15 mouse cellular contexts compared by ENCODE assay signal in the genomic region with DNA sequence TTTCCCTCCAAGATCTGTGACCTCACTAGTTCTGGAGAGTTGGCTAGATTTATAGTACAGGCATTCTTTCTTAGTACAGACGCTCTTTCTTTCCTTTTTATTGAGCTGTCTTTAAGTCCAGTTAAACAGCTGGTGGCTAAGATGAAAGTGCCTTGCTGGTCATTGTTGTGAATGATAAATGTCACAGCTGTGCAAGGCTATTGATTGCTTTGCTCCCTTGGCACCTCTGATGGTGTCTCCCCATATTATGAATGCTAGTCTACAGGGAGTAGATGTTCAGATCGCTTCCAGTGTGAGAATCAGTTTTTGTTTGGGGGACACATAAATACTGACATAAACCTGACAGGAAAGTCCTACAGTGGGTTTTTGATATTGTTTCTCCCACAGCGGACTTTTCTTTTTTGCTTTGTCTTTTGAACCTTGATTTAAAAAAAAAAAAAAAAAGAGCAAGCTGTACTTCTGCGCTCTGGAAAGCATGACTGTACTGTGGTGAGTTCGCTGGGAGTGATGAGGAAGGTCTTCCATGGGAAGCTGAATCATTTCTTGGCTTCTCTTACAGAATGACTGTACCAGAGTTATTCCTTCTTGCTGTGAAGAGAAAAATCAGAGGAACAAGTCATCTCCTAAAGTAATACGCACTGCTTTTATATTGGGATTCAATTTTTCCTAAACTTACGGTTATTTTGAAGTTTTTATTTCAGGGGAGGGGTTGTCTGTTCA.
DNase-seq lines count a peak whose midpoint lies in the region; ATAC-seq lines count a peak whose summit lies in the region.
"Had no signal": no experiment of that assay in that cellular context is flagged by ENCODE, and none has a peak within 500 bp of the region (broad histone marks: within the 10 kb centered on the region; RNA-seq: fewer than 3 reads in every experiment).

No protein-coding gene starts in this region.

- H3K27me3 ChIP-seq in hindbrain, embryonic 11.5 days (ENCODE audit: control insufficient read depth, insufficient read depth, low read length), result no peaks in the 10 kb centered on the region
- no peaks in the 10 kb centered on the region for H3K27me3 ChIP-seq in hindbrain, embryonic 13.5 days

- no peaks in the 10 kb centered on the region for H3K4me1 ChIP-seq in hindbrain, embryonic 11.5 days (replicated peaks; ENCODE audit: control insufficient read depth, insufficient read depth, low read length)
- H3K4me1 ChIP-seq in hindbrain, embryonic 13.5 days (replicated peaks), result peaks cover 8% of the 10 kb centered on the region; the same call in 1 of the 2 replicates

- H3K4me3 ChIP-seq in hindbrain, embryonic 11.5 days (ENCODE audit: low read depth, low read length), result no peak overlapping the region
- H3K4me3 ChIP-seq in hindbrain, embryonic 13.5 days, result no peak overlapping the region

- peak; percentile 62 for DNase-seq in adrenal gland, adult 2 months
- DNase-seq in adrenal gland, postnatal 4 days (ENCODE audit: low spot score in 2 of 2), result no peak
- DNase-seq in hindbrain, embryonic 11.5 days (ENCODE audit: low spot score), result peak; percentile 8
- peak; percentile 68 for DNase-seq in 3134 (ENCODE audit: extremely low read depth, insufficient read length, low spot score)
- DNase-seq in fibroblast of lung, adult 2 months (ENCODE audit: low read depth), result peak; percentile 76
- no peak for DNase-seq in cerebellum, postnatal 36 days
- no peak for DNase-seq in thymus, postnatal 4 days
- DNase-seq: cerebellum, postnatal 25 days; kidney, postnatal 14 days; lung, adult 18-20 months; spleen, adult 18-20 months had no signal

- H3K36me3 ChIP-seq in hindbrain, embryonic 11.5 days (ENCODE audit: control insufficient read depth, insufficient read depth, low read length), result no peaks in the 10 kb centered on the region
- no peaks in the 10 kb centered on the region for H3K36me3 ChIP-seq in hindbrain, embryonic 13.5 days

- no peak overlapping the region for H3K4me2 ChIP-seq in hindbrain, embryonic 11.5 days (replicated peaks; ENCODE audit: low read depth, low read length)
- no peak overlapping the region for H3K4me2 ChIP-seq in hindbrain, embryonic 13.5 days

- no peak overlapping the region for H3K9ac ChIP-seq in hindbrain, embryonic 11.5 days (ENCODE audit: low read depth, low read length)
- no peak overlapping the region for H3K9ac ChIP-seq in hindbrain, embryonic 13.5 days

- 80% methylated on average over 7 of the region's 7 CpGs for WGBS in hindbrain, embryonic 11.5 days
- 65% methylated on average over 7 of the region's 7 CpGs for WGBS in hindbrain, embryonic 13.5 days

- H3K27ac ChIP-seq in hindbrain, embryonic 11.5 days (ENCODE audit: low read depth, low read length), result no peak overlapping the region
- no peak overlapping the region for H3K27ac ChIP-seq in hindbrain, embryonic 13.5 days

- no peak for ATAC-seq in hindbrain, embryonic 11.5 days (ENCODE audit: low FRiP score)
- no peak for ATAC-seq in hindbrain, embryonic 13.5 days (ENCODE audit: low FRiP score)
- ATAC-seq: activated CD4-positive, CD25-positive, alpha-beta regulatory T cell, adult 4 months; hindbrain, embryonic 16.5 days had no signal

- H3K9me3 ChIP-seq in hindbrain, embryonic 11.5 days (ENCODE audit: control insufficient read depth, low read length), result no peaks in the 10 kb centered on the region
- no peaks in the 10 kb centered on the region for H3K9me3 ChIP-seq in hindbrain, embryonic 13.5 days
- H3K9me3 ChIP-seq: G1E had no signal

Comparison
In these comparisons a context has a peak if more than half of its experiments do, and no peak if none do; other contexts are left out.
1. DNase-seq: peak in adrenal gland, adult 2 months (single experiment), hindbrain, embryonic 11.5 days (single experiment), 3134 (single experiment) and fibroblast of lung, adult 2 months (single experiment); none in adrenal gland, postnatal 4 days (0 of 2), cerebellum, postnatal 36 days (0 of 2) and thymus, postnatal 4 days (single experiment).